Mouse (Mus musculus): Measurements from ENCODE around the gene Ube2t. TPM values are rescaled to one million over a fixed set of nuclear protein-coding genes. Genes with fewer than 3 reads are reported as not detected.

Gene Ube2t
- polyA plus RNA-seq, 1 experiment, result 99.6 TPM

- Histone ChIP-seq H3K4me1 (ENCODE audit: control insufficient read depth, insufficient read depth, low read length) (no peaks in the 10 kb centered on the region), H3K27me3 (ENCODE audit: control insufficient read depth, insufficient read depth, low read length, poor library complexity, severe bottlenecking) (no peaks in the 10 kb centered on the region), H3K27ac (ENCODE audit: insufficient read depth, low read length) (no peak overlapping the region), H3K36me3 (ENCODE audit: control insufficient read depth, insufficient read depth, low read length, poor library complexity, severe bottlenecking) (no peaks in the 10 kb centered on the region), H3K9ac (ENCODE audit: low read depth, poor library complexity, severe bottlenecking) (0 out of 2 replicates have a peak overlapping the region, but pooled peaks have one; percentile 9), H3K4me3 (ENCODE audit: low read depth, low read length) (peak overlapping the region; percentile 47), H3K9me3 (replicated peaks; ENCODE audit: control insufficient read depth, insufficient read depth, low read length, poor library complexity, severe bottlenecking) (no peaks in the 10 kb centered on the region)
- TF ChIP-seq POLR2A (IDR thresholded peaks at IDR 0.05; ENCODE audit: insufficient read depth, low read length) (no peak), CTCF (IDR thresholded peaks at IDR 0.05; ENCODE audit: low read depth, low read length) (no peak), EP300 (IDR thresholded peaks at IDR 0.05; ENCODE audit: insufficient read depth, low read depth, low read length) (no peak)
Observed at GRCm38 (mm10) chr1:134987962-134988341, 25.6 kb downstream of the Ube2t start.

GRCm38 (mm10) chr1:134989372-134989771 is 27.0 kb downstream of the Ube2t start:
- Histone ChIP-seq H3K27me3 (ENCODE audit: control insufficient read depth, insufficient read depth, low read length, poor library complexity, severe bottlenecking) (no peaks in the 10 kb centered on the region), H3K4me3 (ENCODE audit: low read depth, low read length) (no peak overlapping the region), H3K4me1 (ENCODE audit: control insufficient read depth, insufficient read depth, low read length) (no peaks in the 10 kb centered on the region), H3K36me3 (ENCODE audit: control insufficient read depth, insufficient read depth, low read length, poor library complexity, severe bottlenecking) (no peaks in the 10 kb centered on the region), H3K27ac (ENCODE audit: insufficient read depth, low read length) (no peak overlapping the region), H3K9me3 (replicated peaks; ENCODE audit: control insufficient read depth, insufficient read depth, low read length, poor library complexity, severe bottlenecking) (no peaks in the 10 kb centered on the region), H3K9ac (ENCODE audit: low read depth, poor library complexity, severe bottlenecking) (no peak overlapping the region)
- TF ChIP-seq CTCF (IDR thresholded peaks at IDR 0.05; ENCODE audit: low read depth, low read length) (peak; percentile 53), POLR2A (IDR thresholded peaks at IDR 0.05; ENCODE audit: insufficient read depth, low read length) (no peak), EP300 (IDR thresholded peaks at IDR 0.05; ENCODE audit: insufficient read depth, low read depth, low read length) (no peak)

- H3K9ac ChIP-seq (ENCODE audit: low read depth, poor library complexity, severe bottlenecking), result no peak overlapping the region
- H3K4me1 ChIP-seq (ENCODE audit: control insufficient read depth, insufficient read depth, low read length), result no peaks in the 10 kb centered on the region
- no peaks in the 10 kb centered on the region for H3K36me3 ChIP-seq (ENCODE audit: control insufficient read depth, insufficient read depth, low read length, poor library complexity, severe bottlenecking)
- H3K27me3 ChIP-seq (ENCODE audit: control insufficient read depth, insufficient read depth, low read length, poor library complexity, severe bottlenecking), result no peaks in the 10 kb centered on the region
- no peak overlapping the region for H3K27ac ChIP-seq (ENCODE audit: insufficient read depth, low read length)
- no peak overlapping the region for H3K4me3 ChIP-seq (ENCODE audit: low read depth, low read length)
- no peaks in the 10 kb centered on the region for H3K9me3 ChIP-seq (replicated peaks; ENCODE audit: control insufficient read depth, insufficient read depth, low read length, poor library complexity, severe bottlenecking)
- TF ChIP-seq POLR2A (IDR thresholded peaks at IDR 0.05; ENCODE audit: insufficient read depth, low read length), result no peak
- no peak for TF ChIP-seq CTCF (IDR thresholded peaks at IDR 0.05; ENCODE audit: low read depth, low read length)
- TF ChIP-seq EP300 (IDR thresholded peaks at IDR 0.05; ENCODE audit: insufficient read depth, low read depth, low read length), result no peak
Observed at GRCm38 (mm10) chr1:134992046-134992645, 29.8 kb downstream of the Ube2t start.

- Histone ChIP-seq H3K9ac (ENCODE audit: low read depth, poor library complexity, severe bottlenecking) (no peak overlapping the region), H3K27ac (ENCODE audit: insufficient read depth, low read length) (no peak overlapping the region), H3K36me3 (ENCODE audit: control insufficient read depth, insufficient read depth, low read length, poor library complexity, severe bottlenecking) (no peaks in the 10 kb centered on the region), H3K9me3 (replicated peaks; ENCODE audit: control insufficient read depth, insufficient read depth, low read length, poor library complexity, severe bottlenecking) (no peaks in the 10 kb centered on the region), H3K27me3 (ENCODE audit: control insufficient read depth, insufficient read depth, low read length, poor library complexity, severe bottlenecking) (no peaks in the 10 kb centered on the region), H3K4me3 (ENCODE audit: low read depth, low read length) (no peak overlapping the region), H3K4me1 (ENCODE audit: control insufficient read depth, insufficient read depth, low read length) (no peaks in the 10 kb centered on the region)
- TF ChIP-seq CTCF (IDR thresholded peaks at IDR 0.05; ENCODE audit: low read depth, low read length), result no peak
- TF ChIP-seq EP300 (IDR thresholded peaks at IDR 0.05; ENCODE audit: insufficient read depth, low read depth, low read length), result no peak
Observed at GRCm38 (mm10) chr1:134994739-134995138, 32.4 kb downstream of the Ube2t start.

- H3K27ac ChIP-seq (ENCODE audit: insufficient read depth, low read length), result no peak overlapping the region
Observed at GRCm38 (mm10) chr1:134995437-134995836, 33.1 kb downstream of the Ube2t start.

GRCm38 (mm10) chr1:134995954-134996353 is 33.6 kb downstream of the Ube2t start:
- H3K4me1 ChIP-seq (ENCODE audit: control insufficient read depth, insufficient read depth, low read length), result no peaks in the 10 kb centered on the region
- no peak overlapping the region for H3K9ac ChIP-seq (ENCODE audit: low read depth, poor library complexity, severe bottlenecking)
- TF ChIP-seq EP300 (IDR thresholded peaks at IDR 0.05; ENCODE audit: insufficient read depth, low read depth, low read length) (no peak), CTCF (IDR thresholded peaks at IDR 0.05; ENCODE audit: low read depth, low read length) (no peak), POLR2A (IDR thresholded peaks at IDR 0.05; ENCODE audit: insufficient read depth, low read length) (no peak)

More at GRCm38 (mm10) chr1:134995437-134995836, 33.1 kb downstream of the Ube2t start:
- Histone ChIP-seq H3K4me1 (ENCODE audit: control insufficient read depth, insufficient read depth, low read length) (no peaks in the 10 kb centered on the region), H3K9me3 (replicated peaks; ENCODE audit: control insufficient read depth, insufficient read depth, low read length, poor library complexity, severe bottlenecking) (no peaks in the 10 kb centered on the region), H3K9ac (ENCODE audit: low read depth, poor library complexity, severe bottlenecking) (no peak overlapping the region), H3K36me3 (ENCODE audit: control insufficient read depth, insufficient read depth, low read length, poor library complexity, severe bottlenecking) (no peaks in the 10 kb centered on the region), H3K4me3 (ENCODE audit: low read depth, low read length) (no peak overlapping the region), H3K27me3 (ENCODE audit: control insufficient read depth, insufficient read depth, low read length, poor library complexity, severe bottlenecking) (no peaks in the 10 kb centered on the region)
- TF ChIP-seq CTCF (IDR thresholded peaks at IDR 0.05; ENCODE audit: low read depth, low read length) (no peak), EP300 (IDR thresholded peaks at IDR 0.05; ENCODE audit: insufficient read depth, low read depth, low read length) (no peak), POLR2A (IDR thresholded peaks at IDR 0.05; ENCODE audit: insufficient read depth, low read length) (no peak)

More at GRCm38 (mm10) chr1:134995954-134996353, 33.6 kb downstream of the Ube2t start:
- no peaks in the 10 kb centered on the region for H3K9me3 ChIP-seq (replicated peaks; ENCODE audit: control insufficient read depth, insufficient read depth, low read length, poor library complexity, severe bottlenecking)
- H3K4me3 ChIP-seq (ENCODE audit: low read depth, low read length), result no peak overlapping the region
- H3K27ac ChIP-seq (ENCODE audit: insufficient read depth, low read length), result no peak overlapping the region
- no peaks in the 10 kb centered on the region for H3K27me3 ChIP-seq (ENCODE audit: control insufficient read depth, insufficient read depth, low read length, poor library complexity, severe bottlenecking)
- H3K36me3 ChIP-seq (ENCODE audit: control insufficient read depth, insufficient read depth, low read length, poor library complexity, severe bottlenecking), result no peaks in the 10 kb centered on the region
